Mouse (Mus musculus): ENCODE results near the gene Tubd1. TPM values are rescaled to one million over a fixed set of nuclear protein-coding genes. Genes with fewer than 3 reads are reported as not detected.
A peak's percentile ranks its signal among the peaks of the same experiment; 100 is the strongest.

The Tubd1 gene
- total RNA-seq, 2 experiments from 2014 or later: 6.8 to 7.0 TPM

DNA sequence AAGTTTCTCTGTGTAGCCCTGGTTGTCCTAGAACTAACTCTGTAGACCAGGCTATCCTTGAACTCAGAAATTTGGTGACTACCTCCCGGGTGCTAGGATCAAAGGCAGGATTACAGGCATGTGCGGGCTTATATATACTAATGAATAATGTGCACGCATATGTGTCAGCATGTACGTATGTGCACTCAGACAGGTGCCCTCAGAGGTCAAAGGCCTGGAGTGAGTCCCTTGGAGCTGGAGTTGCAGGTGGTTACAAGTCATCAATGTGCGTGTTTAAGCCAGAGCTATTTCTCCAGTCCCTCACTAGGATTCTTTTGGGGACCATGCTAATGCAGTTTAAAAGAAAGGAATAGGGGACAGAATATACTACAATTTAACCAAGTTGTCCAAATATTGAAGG lies 53.4 kb downstream of the Tubd1 start:
- no peak for DNase-seq (ENCODE audit: low spot score)

DNA sequence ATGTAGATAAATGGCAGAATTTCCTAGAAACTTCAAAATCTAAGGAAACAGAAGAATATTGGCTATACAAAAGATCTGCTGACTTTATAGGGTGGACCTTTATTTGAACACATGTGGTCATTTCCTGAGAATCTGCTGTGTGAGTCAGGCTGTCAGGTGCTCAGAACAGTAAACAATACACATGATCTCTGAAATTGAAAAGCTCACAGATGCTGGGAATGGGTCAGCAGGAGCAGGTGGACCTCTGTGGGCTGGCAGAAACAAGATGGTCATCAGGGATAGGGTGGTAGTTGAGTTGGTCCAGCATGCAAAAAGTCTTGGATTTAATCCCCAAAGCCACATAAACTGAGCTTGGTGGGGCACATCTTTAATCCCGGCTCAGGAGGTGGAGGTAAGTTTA lies 53.8 kb downstream of the Tubd1 start:
- no peak for DNase-seq (ENCODE audit: low spot score)

GRCm38 (mm10) chr11:86599378-86600208 lies 54.8 kb downstream of the Tubd1 start:
- DNase-seq (ENCODE audit: low spot score): no peak

- DNase-seq (ENCODE audit: low spot score): no peak
Measured at GRCm38 (mm10) chr11:86600209-86600557, 55.4 kb downstream of the Tubd1 start.

- DNase-seq (ENCODE audit: low spot score): no peak
Measured at GRCm38 (mm10) chr11:86602116-86602515, 57.3 kb downstream of the Tubd1 start.

DNA sequence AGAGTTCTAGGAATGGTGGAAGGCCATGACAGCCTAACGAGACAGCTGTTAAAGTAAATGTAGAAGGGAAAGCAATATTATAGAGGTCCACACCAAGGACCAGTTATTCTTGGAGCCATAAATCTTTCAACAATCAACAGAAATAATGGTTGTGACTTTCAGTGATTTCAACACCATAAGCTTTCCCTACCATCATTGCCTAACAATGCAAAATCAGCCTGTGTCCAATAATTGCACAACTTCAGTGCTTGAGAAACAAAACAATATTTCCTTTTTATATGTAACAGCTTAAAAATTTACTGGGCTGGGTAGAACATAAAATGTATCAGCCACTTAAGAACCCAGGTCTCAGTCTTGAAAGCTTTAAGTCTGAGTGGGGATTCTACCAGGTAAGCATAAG lies 58.9 kb downstream of the Tubd1 start:
- no peak for DNase-seq (ENCODE audit: low spot score)

DNA sequence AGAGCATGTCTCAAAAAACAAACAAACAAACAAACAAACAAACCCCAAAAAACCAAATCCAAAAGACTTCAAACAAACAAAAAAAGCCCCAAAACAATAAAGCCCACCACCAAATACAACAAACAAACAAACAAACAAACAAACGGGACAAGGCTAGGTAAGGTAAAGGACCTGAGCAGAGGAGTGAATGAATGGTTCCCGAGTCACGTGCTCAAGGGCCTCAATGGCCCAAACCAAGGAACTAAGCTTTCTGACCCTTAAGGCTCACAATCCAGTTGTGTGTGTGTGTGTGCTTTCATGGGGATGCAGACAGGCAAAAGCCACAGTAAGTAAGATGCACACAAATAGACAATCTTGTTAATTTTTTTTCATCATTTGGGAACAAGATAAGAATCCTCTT lies 59.5 kb downstream of the Tubd1 start:
- DNase-seq (ENCODE audit: low spot score): no peak

DNA sequence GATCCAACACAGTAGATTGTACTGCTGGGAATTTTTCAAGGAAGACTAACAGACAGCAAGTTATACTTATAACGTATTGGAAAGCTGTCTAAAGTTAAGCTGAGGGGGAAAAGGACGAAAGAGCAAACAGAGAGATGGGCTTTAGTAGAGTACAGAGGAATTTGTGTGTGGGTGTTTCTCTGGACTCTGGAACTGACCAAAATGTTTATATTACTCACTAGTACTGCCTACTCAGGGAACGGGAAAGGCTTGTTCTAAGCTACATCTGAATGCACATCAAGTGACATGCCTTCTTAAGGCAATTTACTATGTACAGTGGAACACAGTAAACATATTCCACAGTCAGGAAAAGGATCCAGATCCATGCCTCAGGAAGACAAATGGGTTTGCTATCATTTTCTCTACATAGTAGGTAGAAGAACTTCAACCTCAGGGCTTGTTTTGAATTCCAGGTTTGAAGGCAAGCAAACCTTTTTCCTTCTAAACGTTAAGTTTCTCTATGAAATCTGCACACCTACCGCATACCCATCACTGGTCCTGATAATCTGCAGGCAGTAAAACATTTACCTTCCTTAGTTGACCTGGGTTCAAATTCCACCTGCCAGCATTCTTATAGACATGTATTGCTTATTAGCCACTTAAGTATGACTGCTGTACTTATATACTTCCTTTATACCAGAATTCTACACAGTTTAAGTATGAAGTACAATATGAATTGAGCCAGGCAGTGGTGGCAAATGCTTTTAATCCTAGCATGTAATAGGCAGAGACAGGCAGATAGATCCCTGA lies 60.1 kb downstream of the Tubd1 start:
- no peak for DNase-seq (ENCODE audit: low spot score)

GRCm38 (mm10) chr11:86606621-86607339 lies 62.0 kb downstream of the Tubd1 start:
- DNase-seq (ENCODE audit: low spot score): no peak

GRCm38 (mm10) chr11:86607808-86608350 lies 63.1 kb downstream of the Tubd1 start:
- DNase-seq (ENCODE audit: low spot score): no peak

DNA sequence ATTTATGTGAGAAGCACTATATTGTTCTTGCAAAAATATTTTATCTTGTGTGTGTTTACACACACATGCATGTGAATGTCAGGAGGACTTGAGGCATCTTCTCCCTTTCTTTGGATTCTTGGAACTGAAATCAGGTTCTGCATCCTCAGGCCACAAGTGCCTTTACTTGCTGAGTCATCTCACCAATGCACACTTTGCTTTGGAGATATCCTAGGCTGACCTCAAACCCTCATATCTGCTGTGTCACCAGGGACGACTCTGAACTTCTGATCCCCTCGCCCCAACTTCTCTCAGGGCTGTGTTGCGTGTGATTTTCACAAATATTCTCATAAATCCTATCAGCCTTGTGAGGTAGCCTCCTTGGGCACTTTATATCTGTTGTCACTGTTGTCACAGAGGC lies 65.4 kb downstream of the Tubd1 start:
- no peak for DNase-seq (ENCODE audit: low spot score)

GRCm38 (mm10) chr11:86611991-86612390 lies 67.2 kb downstream of the Tubd1 start:
- no peak for DNase-seq (ENCODE audit: low spot score)

GRCm38 (mm10) chr11:86614056-86614530 lies 69.3 kb downstream of the Tubd1 start:
- no peak for DNase-seq (ENCODE audit: low spot score)

- DNase-seq (ENCODE audit: low spot score): no peak
Measured at GRCm38 (mm10) chr11:86614607-86615006, 69.8 kb downstream of the Tubd1 start.

Small RNA genes lying within 50 kb of the gene (microRNA-seq; reads per million reads assigned to microRNA genes)
- 23,415 reads per million, percentile 96 among the genes with 10 or more reads in this experiment for gene Mir21a

Other genes with a start within 250 kb of the Tubd1 start
- 10 to 100 TPM; 34.1 to 36.1 TPM for gene Med13, start 187.4 kb upstream of the Tubd1 start, total RNA-seq (2021)
- 10 to 100 TPM; 40.0 to 45.0 TPM for gene Rnft1, start 60.3 kb upstream of the Tubd1 start, total RNA-seq (2021)
- 10 to 100 TPM; 19.6 to 20.1 TPM for gene Rps6kb1, start 186 bp upstream of the Tubd1 start, total RNA-seq (2021)
- gene Vmp1, start 138.8 kb downstream of the Tubd1 start, total RNA-seq (2021): 10 to 100 TPM; 76.3 to 84.8 TPM
- gene Ptrh2, start 139.0 kb downstream of the Tubd1 start, total RNA-seq (2021): 1 to 10 TPM; 6.3 to 6.5 TPM
- 100 to 1,000 TPM; 123 to 132 TPM for gene Cltc, start 212.6 kb downstream of the Tubd1 start, total RNA-seq (2021)